Mouse (Mus musculus): ENCODE data around the gene Bpifc. TPM values are rescaled to one million over a fixed set of nuclear protein-coding genes. Genes with fewer than 3 reads are reported as not detected.
A peak's percentile ranks its signal among the peaks of the same experiment; 100 is the strongest.

Gene Bpifc
- polyA plus RNA-seq, 1 experiment: not detected

GRCm38 (mm10) chr10:85948483-85949196 is 63.1 kb downstream of the Bpifc start:
- Histone ChIP-seq H3K4me1 (ENCODE audit: control insufficient read depth) (no peaks in the 10 kb centered on the region), H3K4me3 (replicated peaks) (no peak overlapping the region), H3K9me3 (ENCODE audit: control insufficient read depth, low read length) (no peaks in the 10 kb centered on the region), H3K27me3 (ENCODE audit: control insufficient read depth) (no peaks in the 10 kb centered on the region), H3K36me3 (ENCODE audit: control insufficient read depth) (peaks cover 97% of the 10 kb centered on the region)
- no peak for TF ChIP-seq TAL1 (IDR thresholded peaks at IDR 0.05; ENCODE audit: low read length)
- no peak for TF ChIP-seq GATA1 (IDR thresholded peaks at IDR 0.05; ENCODE audit: low read length)

DNA sequence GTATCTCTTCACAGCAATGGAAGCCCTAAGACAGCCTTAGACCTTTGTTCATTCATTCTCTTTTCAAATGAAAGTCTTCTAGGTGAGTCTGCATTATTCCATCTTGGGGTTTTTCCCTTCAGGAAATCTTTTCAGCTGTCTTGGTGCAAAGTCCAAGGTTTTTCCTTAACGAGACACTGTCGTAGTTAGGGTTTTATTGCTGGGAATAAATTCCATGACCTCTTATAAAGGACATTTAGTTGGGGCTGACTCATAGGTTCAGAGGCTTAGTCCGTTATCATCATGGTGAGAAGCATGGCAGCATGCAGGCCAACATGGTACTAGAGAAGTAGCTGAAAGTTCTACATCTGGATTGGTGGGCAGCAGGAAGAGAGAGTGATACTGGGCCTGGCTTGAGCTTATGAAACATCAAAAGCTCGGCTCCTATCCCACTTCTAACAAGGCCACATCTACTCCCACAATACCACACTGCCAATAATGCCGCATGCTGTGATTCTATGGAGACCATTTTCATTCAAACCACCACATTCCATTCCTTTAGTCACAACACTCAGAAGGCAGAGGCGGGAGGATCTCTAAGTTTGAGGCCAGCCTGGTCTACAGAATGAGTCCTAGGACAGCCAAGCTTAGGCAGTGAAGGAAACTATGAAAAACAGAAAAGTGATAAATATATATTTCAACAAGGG is 75.3 kb downstream of the Bpifc start:
- TF ChIP-seq GATA1 (IDR thresholded peaks at IDR 0.05; ENCODE audit: low read length): no peak
- no peak for TF ChIP-seq TAL1 (IDR thresholded peaks at IDR 0.05; ENCODE audit: low read length)
- peaks cover 52% of the 10 kb centered on the region for H3K36me3 ChIP-seq (ENCODE audit: control insufficient read depth)

GRCm38 (mm10) chr10:85929962-85930361 is 81.7 kb downstream of the Bpifc start:
- Histone ChIP-seq H3K4me3 (replicated peaks) (no peak overlapping the region), H3K27me3 (ENCODE audit: control insufficient read depth) (peaks cover 48% of the 10 kb centered on the region), H3K4me1 (ENCODE audit: control insufficient read depth) (peaks cover 4% of the 10 kb centered on the region), H3K36me3 (ENCODE audit: control insufficient read depth) (no peaks in the 10 kb centered on the region), H3K9me3 (ENCODE audit: control insufficient read depth, low read length) (peaks cover 3% of the 10 kb centered on the region; the same call in 1 of the 2 replicates)
- no peak for TF ChIP-seq GATA1 (IDR thresholded peaks at IDR 0.05; ENCODE audit: low read length)
- no peak for TF ChIP-seq TAL1 (IDR thresholded peaks at IDR 0.05; ENCODE audit: low read length)

More for the DNA sequence above, 75.3 kb downstream of the Bpifc start:
- Histone ChIP-seq H3K4me3 (replicated peaks) (no peak overlapping the region), H3K27me3 (ENCODE audit: control insufficient read depth) (no peaks in the 10 kb centered on the region), H3K9me3 (ENCODE audit: control insufficient read depth, low read length) (no peaks in the 10 kb centered on the region), H3K4me1 (ENCODE audit: control insufficient read depth) (no peaks in the 10 kb centered on the region)

DNA sequence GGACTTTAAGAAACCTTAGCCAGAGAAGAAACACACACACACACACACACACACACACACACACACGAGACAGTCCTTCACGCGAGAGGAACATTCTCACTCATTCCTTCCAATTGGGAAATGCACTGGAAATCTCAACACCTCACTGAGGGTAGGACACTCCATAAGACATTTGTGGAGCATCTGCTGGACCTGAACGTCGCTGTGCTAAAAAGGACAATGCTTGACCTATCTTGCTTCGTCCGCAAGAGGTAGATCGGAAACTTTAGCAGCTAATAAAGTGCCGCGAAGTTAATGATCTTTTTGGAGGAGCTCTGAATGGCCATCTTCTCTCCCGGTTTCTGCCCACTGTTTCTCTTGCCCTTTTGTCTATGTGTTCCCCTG is 82.5 kb downstream of the Bpifc start:
- no peak overlapping the region for H3K4me3 ChIP-seq (replicated peaks)
- H3K36me3 ChIP-seq (ENCODE audit: control insufficient read depth): no peaks in the 10 kb centered on the region
- peaks cover 4% of the 10 kb centered on the region for H3K4me1 ChIP-seq (ENCODE audit: control insufficient read depth)
- H3K9me3 ChIP-seq (ENCODE audit: control insufficient read depth, low read length): peaks cover 3% of the 10 kb centered on the region; the same call in 1 of the 2 replicates
- H3K27me3 ChIP-seq (ENCODE audit: control insufficient read depth): peaks cover 50% of the 10 kb centered on the region
- TF ChIP-seq GATA1 (IDR thresholded peaks at IDR 0.05; ENCODE audit: low read length) (no peak), TAL1 (IDR thresholded peaks at IDR 0.05; ENCODE audit: low read length) (no peak)

DNA sequence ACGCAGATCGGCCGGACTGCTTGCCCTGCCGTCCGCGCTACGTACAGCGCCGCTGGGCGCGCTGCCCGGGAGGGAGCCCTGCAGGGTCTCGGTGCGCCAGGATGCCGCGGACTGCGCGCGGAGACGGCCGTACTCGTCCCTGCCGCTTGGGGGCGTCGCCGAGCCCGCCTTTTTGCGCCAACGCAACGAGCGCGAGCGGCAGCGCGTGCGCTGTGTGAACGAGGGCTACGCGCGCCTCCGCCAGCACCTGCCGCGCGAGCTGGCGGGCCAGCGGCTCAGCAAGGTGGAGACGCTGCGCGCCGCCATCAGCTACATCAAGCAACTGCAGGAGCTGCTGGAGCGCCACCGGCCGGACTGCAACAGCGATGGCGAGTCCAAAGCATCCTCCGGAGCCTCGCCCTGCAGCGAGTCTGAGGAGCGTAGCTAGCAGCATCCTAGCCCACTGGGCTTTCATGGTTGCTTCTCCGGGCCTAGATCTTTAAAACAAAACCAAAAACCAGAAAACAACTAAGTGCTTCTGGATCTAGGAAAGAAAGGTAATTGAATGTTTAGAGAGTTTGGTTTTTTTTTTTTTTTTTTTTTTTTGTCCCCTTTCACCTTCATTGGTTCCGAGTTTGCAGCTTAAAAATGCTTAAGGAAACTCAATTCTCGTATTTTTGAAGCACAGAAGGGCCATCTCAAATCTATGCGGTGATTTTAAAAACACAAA is 83.0 kb downstream of the Bpifc start:
- Histone ChIP-seq H3K36me3 (ENCODE audit: control insufficient read depth) (no peaks in the 10 kb centered on the region), H3K4me1 (ENCODE audit: control insufficient read depth) (peaks cover 4% of the 10 kb centered on the region), H3K9me3 (ENCODE audit: control insufficient read depth, low read length) (peaks cover 3% of the 10 kb centered on the region; the same call in 1 of the 2 replicates), H3K4me3 (replicated peaks) (peak overlapping the region; percentile 45), H3K27me3 (ENCODE audit: control insufficient read depth) (peaks cover 54% of the 10 kb centered on the region)
- no peak for TF ChIP-seq GATA1 (IDR thresholded peaks at IDR 0.05; ENCODE audit: low read length)
- TF ChIP-seq TAL1 (IDR thresholded peaks at IDR 0.05; ENCODE audit: low read length): no peak

DNA sequence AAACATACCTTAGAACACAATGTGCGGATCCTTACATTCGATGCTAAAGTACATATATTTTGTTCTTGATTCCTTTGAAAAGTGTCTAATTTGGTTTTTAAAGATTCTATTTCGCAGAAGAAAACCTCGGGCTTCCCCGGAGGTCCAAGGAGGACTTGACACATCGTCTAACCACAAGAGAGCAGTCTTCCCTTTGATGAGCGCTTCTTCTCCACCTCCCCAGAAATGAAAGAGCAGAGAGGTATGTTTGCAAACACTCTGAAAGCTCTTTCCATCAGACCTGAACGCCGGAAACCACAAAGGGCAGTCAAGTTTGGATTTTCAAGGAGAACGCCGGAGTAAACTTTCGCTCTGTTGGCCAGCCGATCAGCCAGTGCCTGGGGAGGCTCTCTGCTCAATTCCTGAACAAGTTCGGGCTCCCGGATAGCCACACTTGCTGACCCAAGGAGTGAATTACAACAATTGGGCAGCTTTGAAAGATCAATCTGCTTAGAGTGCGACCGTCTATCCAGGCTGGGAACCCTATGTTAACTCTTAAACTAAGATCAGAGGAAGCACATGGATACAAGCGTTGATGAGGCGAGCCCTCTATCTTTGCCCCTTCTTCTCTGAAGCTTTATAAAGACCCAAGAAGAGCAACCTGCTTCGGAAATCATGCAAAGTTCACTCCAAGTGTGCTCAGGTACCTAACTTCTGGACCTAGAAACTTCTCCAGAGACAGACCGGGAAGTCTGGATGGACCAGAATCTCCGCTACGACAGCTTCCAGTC is 83.8 kb downstream of the Bpifc start, which contains the start of gene Ascl4:
Gene Ascl4, plus strand, starts transcription at position 6 of the 770 bp plus-strand sequence.
- Histone ChIP-seq H3K4me1 (ENCODE audit: control insufficient read depth) (peaks cover 4% of the 10 kb centered on the region), H3K4me3 (replicated peaks) (peak within 1 kb of the TSS; percentile 45), H3K36me3 (ENCODE audit: control insufficient read depth) (no peaks in the 10 kb centered on the region), H3K27me3 (ENCODE audit: control insufficient read depth) (peaks cover 59% of the 10 kb centered on the region), H3K9me3 (ENCODE audit: control insufficient read depth, low read length) (peaks cover 3% of the 10 kb centered on the region; the same call in 1 of the 2 replicates)
- TF ChIP-seq GATA1 (IDR thresholded peaks at IDR 0.05; ENCODE audit: low read length): no peak
- TF ChIP-seq TAL1 (IDR thresholded peaks at IDR 0.05; ENCODE audit: low read length): no peak

DNA sequence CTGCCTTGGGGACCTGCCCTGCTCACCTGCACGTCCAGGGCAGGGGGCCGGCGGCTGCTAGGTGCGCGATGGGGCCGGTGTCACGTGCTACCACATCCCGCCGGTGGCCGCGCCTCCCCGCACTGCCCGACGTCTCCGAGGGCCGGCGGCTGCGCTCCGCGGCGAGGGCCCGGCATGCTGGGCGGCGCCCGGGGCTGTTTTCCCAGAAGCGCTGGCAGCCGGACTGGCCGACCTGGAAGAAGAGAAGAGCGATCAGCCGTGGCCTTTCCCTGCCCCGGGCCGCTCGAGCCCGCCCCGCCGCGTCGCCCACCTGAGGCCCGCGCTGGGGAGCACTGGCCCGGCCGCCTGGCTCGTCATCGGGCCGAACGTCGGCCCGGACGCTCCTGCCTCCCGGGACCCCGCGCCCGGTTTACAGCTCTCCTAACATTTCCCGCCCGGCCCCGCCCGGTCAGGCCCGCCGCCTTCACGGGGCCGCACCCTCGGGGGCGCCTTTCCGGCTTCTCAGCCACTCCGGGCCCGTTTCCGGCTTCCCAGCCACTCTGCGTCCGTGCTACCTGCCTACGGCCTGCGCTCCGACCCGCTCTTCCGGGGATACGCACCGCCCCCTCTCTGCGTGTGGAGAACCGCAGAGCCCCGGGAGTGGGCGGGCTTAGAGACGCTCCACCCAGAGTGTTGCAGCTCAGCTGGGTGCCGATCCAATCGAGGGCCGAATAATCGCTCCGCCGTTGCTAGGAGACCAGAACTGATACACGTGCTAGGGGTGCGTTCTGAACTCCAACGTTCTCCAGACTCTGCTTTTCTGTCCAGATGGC is 95.0 kb downstream of the Bpifc start, which contains the start of gene Prdm4:
Gene Prdm4, minus strand, starts transcription at position 645 of the 812 bp plus-strand sequence.
- TF ChIP-seq GATA1 (IDR thresholded peaks at IDR 0.05; ENCODE audit: low read length): no peak
- TF ChIP-seq TAL1 (IDR thresholded peaks at IDR 0.05; ENCODE audit: low read length): no peak

More for the DNA sequence above, 95.0 kb downstream of the Bpifc start, which contains the start of gene Prdm4:
- no peaks in the 10 kb centered on the region for H3K9me3 ChIP-seq (ENCODE audit: control insufficient read depth, low read length)
- H3K36me3 ChIP-seq (ENCODE audit: control insufficient read depth): peaks cover 32% of the 10 kb centered on the region
- peak within 1 kb of the TSS; percentile 91 for H3K4me3 ChIP-seq (replicated peaks)
- H3K27me3 ChIP-seq (ENCODE audit: control insufficient read depth): peaks cover 8% of the 10 kb centered on the region
- peaks cover 34% of the 10 kb centered on the region for H3K4me1 ChIP-seq (ENCODE audit: control insufficient read depth)

Other genes with a start within 250 kb of the Bpifc start
- 0.49 and 0.83 TPM in 2 replicates for gene Pwp1, start 182.4 kb downstream of the Bpifc start, polyA plus RNA-seq (2012)
- 0.51 and 0.54 TPM in 2 replicates for gene Prdm4, start 94.8 kb downstream of the Bpifc start, polyA plus RNA-seq (2012)
- not detected in 2 replicates for gene Ascl4, start 84.2 kb downstream of the Bpifc start, polyA plus RNA-seq (2012)
- 2.2 and 2.4 TPM in 2 replicates for gene Rtcb, start 54.1 kb downstream of the Bpifc start, polyA plus RNA-seq (2012)
- gene Fbxo7, start 10.1 kb upstream of the Bpifc start, polyA plus RNA-seq (2012): 11.6 and 14.1 TPM in 2 replicates